Mouse (Mus musculus) thymus, adult 2 months (tissue): ENCODE data around the gene Fkbp1b. TPM values are rescaled to one million over a fixed set of nuclear protein-coding genes. Genes with fewer than 3 reads are reported as not detected.
"Not testable (repeated sequence)": the region's sequence is repeated elsewhere in the genome, so short reads cannot be mapped to it uniquely, and the experiment has no call there.

Source experiments
- DNase-seq: peaks from one replicate; pipeline ENCODE4 v3.0.0; 2021
- H3K27ac ChIP-seq: fragments of 200-500 bp; 2 replicates; pipeline ENCODE4 v1.5.1; 2012; ENCODE audit warnings: low read length, control low read depth; ENCODE audit not compliant: control insufficient read depth, insufficient read depth
- H3K27me3 ChIP-seq: fragments of 200-500 bp; 2 replicates; pipeline ENCODE4 v1.6.1; 2012; ENCODE audit warnings: mild to moderate bottlenecking, low read length, moderate library complexity, mixed read lengths; ENCODE audit not compliant: control insufficient read depth, insufficient read depth
- H3K36me3 ChIP-seq: fragments of 200-500 bp; 2 replicates; pipeline ENCODE4 v1.6.1; 2012; ENCODE audit warnings: mild to moderate bottlenecking, low read length, moderate library complexity; ENCODE audit not compliant: control insufficient read depth, insufficient read depth
- H3K4me1 ChIP-seq: fragments of 200-500 bp; replicated peaks from 2 replicates; pipeline ENCODE4 v1.6.1; 2012; ENCODE audit warnings: low read length; ENCODE audit not compliant: control insufficient read depth, insufficient read depth
- H3K4me3 ChIP-seq: fragments of 200-500 bp; 2 replicates; pipeline ENCODE4 v1.5.1; 2012; ENCODE audit warnings: mild to moderate bottlenecking, low read length, control low read depth, moderate library complexity; ENCODE audit not compliant: control insufficient read depth, insufficient read depth
- CTCF ChIP-seq: fragments of 200-500 bp; IDR thresholded peaks from 2 replicates; pipeline ENCODE4 v1.5.1; 2012; ENCODE audit warnings: mild to moderate bottlenecking, control low read depth, low read length, moderate library complexity, borderline replicate concordance; ENCODE audit not compliant: control insufficient read depth, poor library complexity, insufficient read depth; ENCODE audit errors: extremely low read depth
- POLR2A ChIP-seq: fragments of 200-500 bp; IDR thresholded peaks from 2 replicates; pipeline ENCODE4 v1.6.1; 2012; ENCODE audit warnings: mild to moderate bottlenecking, low read length, control low read depth, moderate library complexity; ENCODE audit not compliant: control insufficient read depth, poor library complexity, insufficient read depth; ENCODE audit errors: extremely low read depth
- WGBS: fragments of 180-500 bp; shearing (Covaris S2); methylation state at CpG from one replicate; pipeline ENCODE4 v1.1.7; 2018; 5-methylcytosine and 5-hydroxymethylcytosine counted together
- polyA plus RNA-seq: library from polyadenylated mRNA; depleted of rRNA; stranded (reverse); fragments of >200 nt; gene quantifications from 2 replicates; pipeline ENCODE4 v1.2.3, GENCODE M21; 2012; rRNA removed

Fkbp1b gene
- polyA plus RNA-seq, 1 experiment, result 3.7 TPM

DNA sequence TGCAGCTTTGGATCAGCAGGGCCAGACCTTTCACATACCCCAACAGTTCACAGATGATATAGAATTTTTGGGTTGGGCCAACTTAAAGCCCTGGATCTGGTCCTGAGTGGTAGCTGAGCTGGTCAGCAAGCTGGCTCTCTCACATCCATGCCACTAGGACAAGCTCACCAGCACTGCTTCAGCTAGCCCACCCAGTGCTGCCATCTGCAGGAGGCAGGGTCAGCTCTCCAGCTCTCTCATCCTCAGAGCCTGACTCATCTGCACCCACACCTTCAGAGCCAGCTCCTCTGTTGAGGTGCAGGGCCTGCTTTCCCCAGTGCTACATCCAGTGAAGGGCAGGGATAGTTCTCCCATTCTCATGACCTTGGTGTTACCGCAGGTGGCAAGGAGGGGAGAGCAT, 47.7 kb downstream of the Fkbp1b start:
- DNase-seq, result peak; percentile 29
- Histone ChIP-seq H3K4me1 (no peaks in the 10 kb centered on the region), H3K4me3 (no peak overlapping the region), H3K27me3 (no peaks in the 10 kb centered on the region), H3K27ac (no peak overlapping the region), H3K36me3 (no peaks in the 10 kb centered on the region)
- TF ChIP-seq CTCF (no peak), POLR2A (no peak)
- 83% methylated on average over 1 of the region's 1 CpGs for WGBS

DNA sequence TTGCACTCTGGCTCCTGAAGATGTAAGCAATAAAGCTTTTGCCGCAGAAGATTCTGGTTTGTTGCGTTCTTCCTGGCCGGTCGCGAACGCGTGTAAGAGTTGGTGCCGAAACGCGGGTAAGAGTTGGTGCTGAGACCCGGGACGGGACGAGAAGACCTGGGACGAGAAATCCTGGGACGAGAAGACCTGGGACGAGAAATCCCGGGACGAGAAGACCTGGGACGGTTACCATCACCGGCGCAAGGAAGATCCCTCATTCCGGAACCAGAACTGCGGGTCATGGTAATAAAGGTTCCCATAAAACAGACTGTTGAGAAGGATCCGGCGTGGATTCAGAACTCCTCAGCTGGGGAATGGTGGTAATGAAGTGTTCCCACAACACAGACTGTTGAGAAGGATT, 53.3 kb downstream of the Fkbp1b start:
- not testable (repeated sequence) for H3K27ac ChIP-seq, H3K36me3 ChIP-seq, DNase-seq, H3K4me1 ChIP-seq, H3K27me3 ChIP-seq, H3K4me3 ChIP-seq
- 96% methylated on average over 25 of the region's 25 CpGs for WGBS

DNA sequence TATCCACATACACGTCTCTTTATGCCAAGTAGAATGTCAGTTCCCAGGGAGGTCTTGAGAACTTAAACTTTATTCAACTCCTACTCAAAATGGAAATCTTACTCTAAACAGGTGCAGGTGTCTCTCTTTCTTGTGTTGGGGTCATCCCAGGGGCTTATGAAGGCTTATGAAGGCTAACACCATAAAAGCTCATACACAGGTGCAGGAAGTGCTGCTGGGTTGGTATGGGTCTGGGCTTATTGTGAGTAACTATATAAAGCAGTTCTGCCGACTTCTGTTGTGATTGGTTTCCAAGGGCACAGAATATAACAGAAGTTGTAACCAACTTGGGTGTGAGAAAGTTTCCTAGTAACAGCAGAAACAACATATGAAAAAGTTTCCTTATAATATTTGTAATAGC, 56.9 kb downstream of the Fkbp1b start:
- 19% methylated on average over 2 of the region's 2 CpGs for whole genome bisulfite sequencing
- Histone ChIP-seq H3K4me3 (no peak overlapping the region), H3K36me3 (no peaks in the 10 kb centered on the region), H3K27ac (no peak overlapping the region), H3K4me1 (peaks cover 12% of the 10 kb centered on the region), H3K27me3 (no peaks in the 10 kb centered on the region)
- no peak for DNase-seq
- TF ChIP-seq POLR2A, result no peak
- TF ChIP-seq CTCF, result no peak

DNA sequence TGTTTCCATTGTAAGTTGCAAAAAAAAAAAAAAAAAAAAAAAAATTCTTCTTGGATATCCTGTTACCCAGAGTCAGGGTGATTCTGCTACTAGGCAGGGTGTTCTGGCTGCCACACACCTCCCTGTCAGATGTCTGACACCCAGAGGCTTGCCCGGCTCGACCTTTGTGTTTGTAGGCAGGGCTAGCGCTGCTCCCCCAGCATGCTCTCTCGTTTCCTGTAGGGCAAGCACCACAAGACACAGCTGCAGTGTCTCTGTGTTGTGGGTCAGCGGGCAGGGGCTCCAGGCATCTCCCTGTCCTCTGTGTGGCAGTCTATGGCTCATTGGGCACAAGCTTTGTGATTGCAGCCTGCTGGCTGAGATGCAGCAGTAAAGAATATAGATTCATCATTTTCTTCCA, 57.8 kb downstream of the Fkbp1b start:
- Histone ChIP-seq H3K36me3 (no peaks in the 10 kb centered on the region), H3K4me3 (no peak overlapping the region), H3K4me1 (peaks cover 12% of the 10 kb centered on the region), H3K27me3 (no peaks in the 10 kb centered on the region), H3K27ac (no peak overlapping the region)
- 22% methylated on average over 5 of the region's 5 CpGs for whole genome bisulfite sequencing
- peak; percentile 28 for DNase-seq
- TF ChIP-seq POLR2A (no peak), CTCF (no peak)

Other genes starting within 250 kb of the Fkbp1b start
- 51.6 and 62.9 TPM in 2 replicates for gene Itsn2, start 249.0 kb downstream of the Fkbp1b start, polyA plus RNA-seq
- gene Gm3625, start 248.7 kb downstream of the Fkbp1b start, polyA plus RNA-seq, result not detected in 2 replicates
- gene Fam228a, start 103.2 kb downstream of the Fkbp1b start, polyA plus RNA-seq, result 0.18 and 0.32 TPM in 2 replicates
- gene Pfn4, start 72.6 kb downstream of the Fkbp1b start, polyA plus RNA-seq, result 0.32 and 0.80 TPM in 2 replicates
- 0.71 and 0.99 TPM in 2 replicates for gene Fam228b, start 72.3 kb downstream of the Fkbp1b start, polyA plus RNA-seq
- 134 and 153 TPM in 2 replicates for gene Sf3b6, start 24.0 kb downstream of the Fkbp1b start, polyA plus RNA-seq
- 9.8 and 10.9 TPM in 2 replicates for gene Wdcp, start 1.7 kb upstream of the Fkbp1b start, polyA plus RNA-seq
- gene Mfsd2b, start 32.8 kb upstream of the Fkbp1b start, polyA plus RNA-seq, result 2.3 and 2.7 TPM in 2 replicates
- gene Ubxn2a, start 66.1 kb upstream of the Fkbp1b start, polyA plus RNA-seq, result 3.3 and 5.9 TPM in 2 replicates
- 25.5 and 50.2 TPM in 2 replicates for gene Atad2b, start 75.8 kb upstream of the Fkbp1b start, polyA plus RNA-seq